Mouse (Mus musculus): Measurements from ENCODE around the gene Gpalpp1. TPM values are rescaled to one million over a fixed set of nuclear protein-coding genes. Genes with fewer than 3 reads are reported as not detected.
A peak's percentile ranks its signal among the peaks of the same experiment; 100 is the strongest.

The Gpalpp1 gene
- polyA plus RNA-seq, 1 experiment, result 4.7 TPM

DNA sequence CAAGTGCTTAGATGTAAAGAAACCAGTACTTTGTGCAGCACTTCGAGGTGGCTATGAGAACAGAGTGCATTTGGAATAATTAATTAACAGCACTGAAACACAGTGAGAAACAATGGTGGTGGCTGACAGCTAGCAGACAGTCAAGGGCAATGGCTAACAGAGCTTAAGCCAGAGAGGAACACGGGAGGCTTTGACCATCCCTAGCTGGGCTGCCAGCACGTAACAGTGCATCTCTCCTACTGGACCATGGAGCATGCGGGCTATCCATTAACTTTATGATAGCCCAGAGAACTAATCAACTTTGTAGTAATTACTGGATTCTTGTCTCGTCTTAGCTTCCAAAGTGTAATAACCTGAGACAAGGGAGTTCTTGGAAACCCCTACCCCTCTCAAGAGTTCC is 12.7 kb downstream of the Gpalpp1 start:
- H3K4me3 ChIP-seq (ENCODE audit: insufficient read depth, poor library complexity, severe bottlenecking), result no peak overlapping the region
- H3K79me3 ChIP-seq (ENCODE audit: low read depth), result no peaks in the 10 kb centered on the region
- H3K27me3 ChIP-seq (ENCODE audit: control insufficient read depth, insufficient read depth, insufficient read length), result no peaks in the 10 kb centered on the region
- TF ChIP-seq CEBPB (IDR thresholded peaks at IDR 0.05; ENCODE audit: low read depth) (no peak), MYOD1 (IDR thresholded peaks at IDR 0.05; ENCODE audit: control insufficient read depth, insufficient read length, low read depth) (no peak), MAX (IDR thresholded peaks at IDR 0.05) (no peak), MYOG (IDR thresholded peaks at IDR 0.05; ENCODE audit: control insufficient read depth, extremely low read depth, insufficient read length) (no peak), FOSL1 (IDR thresholded peaks at IDR 0.05; ENCODE audit: insufficient read depth, low read length, poor library complexity, severe bottlenecking) (no peak), CTCF (IDR thresholded peaks at IDR 0.05; ENCODE audit: control insufficient read depth, insufficient read depth, insufficient read length) (no peak), USF1 (IDR thresholded peaks at IDR 0.05; ENCODE audit: low read depth) (no peak)
- H3ac ChIP-seq (ENCODE audit: control insufficient read depth, insufficient read length, low read depth), result no peak overlapping the region
- peaks cover 37% of the 10 kb centered on the region for H3K36me3 ChIP-seq (ENCODE audit: control insufficient read depth, insufficient read depth)
- H3K79me2 ChIP-seq (ENCODE audit: control insufficient read depth, insufficient read depth), result no peaks in the 10 kb centered on the region

DNA sequence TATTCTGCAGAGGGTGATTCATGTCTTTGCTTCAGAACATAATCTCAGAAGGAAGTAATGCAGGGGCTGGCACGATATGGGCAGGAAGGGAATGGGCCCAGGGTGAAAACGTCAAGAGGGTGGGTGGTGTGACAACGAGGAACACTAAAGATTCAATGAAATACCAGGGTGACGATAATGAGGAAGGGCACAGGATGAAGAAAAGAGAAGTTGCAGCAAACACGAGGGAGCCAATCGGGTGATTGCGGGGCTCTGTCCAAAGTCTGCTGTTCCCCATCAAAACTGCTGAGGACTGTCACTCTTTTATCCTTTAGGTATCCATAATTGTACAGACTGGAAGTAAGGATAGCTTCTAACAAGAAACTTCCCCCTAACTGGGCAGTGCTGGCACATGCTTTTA is 13.3 kb downstream of the Gpalpp1 start:
- Histone ChIP-seq H3K79me3 (ENCODE audit: low read depth) (no peaks in the 10 kb centered on the region), H3K79me2 (ENCODE audit: control insufficient read depth, insufficient read depth) (no peaks in the 10 kb centered on the region), H3K27me3 (ENCODE audit: control insufficient read depth, insufficient read depth, insufficient read length) (no peaks in the 10 kb centered on the region), H3K4me3 (ENCODE audit: insufficient read depth, poor library complexity, severe bottlenecking) (no peak overlapping the region), H3K36me3 (ENCODE audit: control insufficient read depth, insufficient read depth) (peaks cover 37% of the 10 kb centered on the region), H3ac (ENCODE audit: control insufficient read depth, insufficient read length, low read depth) (no peak overlapping the region)
- TF ChIP-seq FOSL1 (IDR thresholded peaks at IDR 0.05; ENCODE audit: insufficient read depth, low read length, poor library complexity, severe bottlenecking), result no peak
- no peak for TF ChIP-seq CEBPB (IDR thresholded peaks at IDR 0.05; ENCODE audit: low read depth)

DNA sequence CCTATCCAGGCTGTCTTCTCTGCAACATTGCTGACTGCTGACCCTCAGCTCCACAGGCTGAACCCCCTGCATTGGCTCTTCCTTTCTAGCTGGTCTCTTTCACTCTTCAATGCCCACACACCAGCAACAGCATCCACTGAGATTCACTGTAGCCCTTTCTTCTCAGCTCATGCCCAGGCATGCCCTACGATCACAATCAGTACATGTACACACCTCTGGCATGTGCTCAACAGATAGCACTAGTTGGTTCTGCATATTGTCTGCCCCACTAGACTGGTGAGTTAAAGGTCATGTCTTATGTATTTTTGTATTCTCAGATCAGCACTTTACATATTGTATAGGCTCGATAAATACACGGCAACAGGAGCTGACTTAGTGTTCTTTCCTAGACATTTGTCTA is 26.4 kb downstream of the Gpalpp1 start:
- no peak for TF ChIP-seq CTCF (IDR thresholded peaks at IDR 0.05; ENCODE audit: control insufficient read depth, insufficient read depth, insufficient read length)
- TF ChIP-seq MYOD1 (IDR thresholded peaks at IDR 0.05; ENCODE audit: control insufficient read depth, insufficient read length, low read depth), result no peak
- no peak for TF ChIP-seq USF1 (IDR thresholded peaks at IDR 0.05; ENCODE audit: low read depth)
- no peak for TF ChIP-seq FOSL1 (IDR thresholded peaks at IDR 0.05; ENCODE audit: insufficient read depth, low read length, poor library complexity, severe bottlenecking)
- H3K79me3 ChIP-seq (ENCODE audit: low read depth), result no peaks in the 10 kb centered on the region
- H3ac ChIP-seq (ENCODE audit: control insufficient read depth, insufficient read length, low read depth), result no peak overlapping the region
- H3K36me3 ChIP-seq (ENCODE audit: control insufficient read depth, insufficient read depth), result no peaks in the 10 kb centered on the region
- no peaks in the 10 kb centered on the region for H3K27me3 ChIP-seq (ENCODE audit: control insufficient read depth, insufficient read depth, insufficient read length)
- no peaks in the 10 kb centered on the region for H3K79me2 ChIP-seq (ENCODE audit: control insufficient read depth, insufficient read depth)
- H3K4me3 ChIP-seq (ENCODE audit: insufficient read depth, poor library complexity, severe bottlenecking), result no peak overlapping the region

DNA sequence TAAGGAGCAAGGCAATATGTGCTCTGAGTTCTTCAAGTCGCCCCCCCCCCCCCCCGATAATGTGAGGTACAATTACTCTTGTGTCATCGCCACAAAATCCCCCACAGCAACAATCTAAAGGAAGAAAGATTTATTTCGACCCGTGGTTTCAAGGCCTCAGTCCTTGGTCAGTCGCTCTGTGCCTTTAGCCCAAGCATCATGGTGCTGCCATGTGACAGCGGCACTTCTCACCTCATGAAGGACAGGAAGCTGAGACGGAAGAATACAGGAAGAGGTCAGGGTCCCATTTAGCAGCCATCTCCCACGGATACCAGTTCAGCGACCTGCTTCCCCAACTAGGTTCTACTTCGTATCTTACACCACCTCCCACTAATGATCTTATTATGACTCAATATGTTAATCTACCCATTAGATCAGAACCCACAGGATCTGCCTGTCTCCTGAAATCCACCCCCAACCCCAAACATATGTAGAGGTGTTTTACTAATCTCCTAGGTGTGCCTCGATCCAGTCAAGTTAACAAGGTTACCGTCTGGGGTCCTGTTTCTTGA is 28.4 kb downstream of the Gpalpp1 start:
- H3K27me3 ChIP-seq (ENCODE audit: control insufficient read depth, insufficient read depth, insufficient read length), result peaks cover 5% of the 10 kb centered on the region
- no peak overlapping the region for H3K4me3 ChIP-seq (ENCODE audit: insufficient read depth, poor library complexity, severe bottlenecking)
- H3K79me2 ChIP-seq (ENCODE audit: control insufficient read depth, insufficient read depth), result no peaks in the 10 kb centered on the region
- H3K36me3 ChIP-seq (ENCODE audit: control insufficient read depth, insufficient read depth), result no peaks in the 10 kb centered on the region
- TF ChIP-seq CTCF (IDR thresholded peaks at IDR 0.05; ENCODE audit: control insufficient read depth, insufficient read depth, insufficient read length), result no peak
- TF ChIP-seq MYOD1 (IDR thresholded peaks at IDR 0.05; ENCODE audit: control insufficient read depth, insufficient read length, low read depth), result no peak
- no peak for TF ChIP-seq USF1 (IDR thresholded peaks at IDR 0.05; ENCODE audit: low read depth)
- TF ChIP-seq MAX (IDR thresholded peaks at IDR 0.05), result no peak
- no peak for TF ChIP-seq CEBPB (IDR thresholded peaks at IDR 0.05; ENCODE audit: low read depth)
- TF ChIP-seq FOSL1 (IDR thresholded peaks at IDR 0.05; ENCODE audit: insufficient read depth, low read length, poor library complexity, severe bottlenecking), result no peak
- TF ChIP-seq MYOG (IDR thresholded peaks at IDR 0.05; ENCODE audit: control insufficient read depth, extremely low read depth, insufficient read length), result no peak
- no peaks in the 10 kb centered on the region for H3K79me3 ChIP-seq (ENCODE audit: low read depth)
- no peak overlapping the region for H3ac ChIP-seq (ENCODE audit: control insufficient read depth, insufficient read length, low read depth)

DNA sequence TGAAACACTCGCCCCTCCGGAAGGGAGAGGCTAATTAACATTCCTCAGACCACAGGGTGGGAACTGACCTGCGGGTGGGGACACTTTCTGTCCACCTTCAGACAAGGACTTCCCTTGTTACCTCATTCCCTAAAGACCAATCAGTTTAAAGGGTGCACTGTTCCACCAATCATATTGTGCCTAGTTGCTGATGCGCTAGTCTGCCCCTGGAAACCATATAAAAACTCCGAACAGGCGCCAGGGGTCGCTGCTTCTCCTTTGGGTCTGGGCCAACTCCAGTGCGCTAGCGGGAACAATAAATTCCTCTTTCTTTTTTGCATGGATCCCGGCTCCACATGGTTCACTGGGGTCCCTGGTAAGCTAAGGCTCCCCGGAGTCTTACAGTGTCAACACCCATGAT is 29.1 kb downstream of the Gpalpp1 start:
- H3K79me3 ChIP-seq (ENCODE audit: low read depth), result no peaks in the 10 kb centered on the region
- H3ac ChIP-seq (ENCODE audit: control insufficient read depth, insufficient read length, low read depth), result no peak overlapping the region
- H3K4me3 ChIP-seq (ENCODE audit: insufficient read depth, poor library complexity, severe bottlenecking), result no peak overlapping the region
- peaks cover 5% of the 10 kb centered on the region for H3K27me3 ChIP-seq (ENCODE audit: control insufficient read depth, insufficient read depth, insufficient read length)
- no peaks in the 10 kb centered on the region for H3K36me3 ChIP-seq (ENCODE audit: control insufficient read depth, insufficient read depth)
- H3K79me2 ChIP-seq (ENCODE audit: control insufficient read depth, insufficient read depth), result no peaks in the 10 kb centered on the region
- TF ChIP-seq MAX (IDR thresholded peaks at IDR 0.05), result no peak
- TF ChIP-seq USF1 (IDR thresholded peaks at IDR 0.05; ENCODE audit: low read depth), result no peak
- no peak for TF ChIP-seq CTCF (IDR thresholded peaks at IDR 0.05; ENCODE audit: control insufficient read depth, insufficient read depth, insufficient read length)
- TF ChIP-seq CEBPB (IDR thresholded peaks at IDR 0.05; ENCODE audit: low read depth), result no peak
- no peak for TF ChIP-seq MYOG (IDR thresholded peaks at IDR 0.05; ENCODE audit: control insufficient read depth, extremely low read depth, insufficient read length)
- no peak for TF ChIP-seq MYOD1 (IDR thresholded peaks at IDR 0.05; ENCODE audit: control insufficient read depth, insufficient read length, low read depth)

DNA sequence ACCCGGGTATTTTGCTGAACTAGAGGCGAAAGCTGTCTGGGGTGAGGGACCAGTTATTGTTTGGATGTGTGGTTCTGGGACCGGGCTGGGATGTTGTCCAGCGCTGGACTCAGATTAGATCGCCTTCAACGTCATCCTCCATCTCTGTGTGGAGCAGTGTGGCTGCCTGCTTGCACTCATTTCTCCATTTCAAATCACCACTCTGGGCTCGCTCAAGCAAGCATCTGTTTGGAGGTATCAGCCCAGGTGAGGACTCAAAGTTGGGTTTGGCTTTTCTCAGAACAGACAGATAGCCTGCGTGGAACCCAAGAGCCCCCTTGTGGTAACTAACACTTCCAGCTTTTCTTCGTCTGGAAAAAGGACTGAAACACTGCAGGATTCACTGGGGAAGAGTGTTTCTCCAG is 33.5 kb downstream of the Gpalpp1 start:
- Histone ChIP-seq H3K36me3 (ENCODE audit: control insufficient read depth, insufficient read depth) (no peaks in the 10 kb centered on the region), H3K79me2 (ENCODE audit: control insufficient read depth, insufficient read depth) (no peaks in the 10 kb centered on the region), H3K27me3 (ENCODE audit: control insufficient read depth, insufficient read depth, insufficient read length) (peaks cover 5% of the 10 kb centered on the region), H3K79me3 (ENCODE audit: low read depth) (no peaks in the 10 kb centered on the region), H3K4me3 (ENCODE audit: insufficient read depth, poor library complexity, severe bottlenecking) (no peak overlapping the region), H3ac (ENCODE audit: control insufficient read depth, insufficient read length, low read depth) (no peak overlapping the region)
- peak; percentile 14 for TF ChIP-seq CTCF (IDR thresholded peaks at IDR 0.05; ENCODE audit: control insufficient read depth, insufficient read depth, insufficient read length)
- TF ChIP-seq MAX (IDR thresholded peaks at IDR 0.05), result no peak
